Mouse (Mus musculus) C2C12 (cell line): ENCODE measurements around the gene Uckl1.

Experiments
- CTCF ChIP-seq: IDR thresholded peaks from one replicate; pipeline ENCODE4 v1.5.1; 2011; ENCODE audit not compliant: control insufficient read depth, insufficient read depth, insufficient read length
- MAX ChIP-seq: IDR thresholded peaks from one replicate; pipeline ENCODE4 v1.6.1; 2011; ENCODE audit warnings: mild to moderate bottlenecking, control low read depth
- USF1 ChIP-seq: IDR thresholded peaks from one replicate; pipeline ENCODE4 v1.6.1; 2011; ENCODE audit warnings: low read depth, mild to moderate bottlenecking, control low read depth, moderate library complexity

GRCm38 (mm10) chr2:181519201-181519600 lies 65.5 kb downstream of the Uckl1 start:
- no peak for TF ChIP-seq CTCF
- TF ChIP-seq MAX: no peak
- TF ChIP-seq USF1: no peak
